Mouse (Mus musculus): ENCODE results near the gene Gjb4.
A peak's percentile ranks its signal among the peaks of the same experiment; 100 is the strongest.

Gjb4 gene

DNA sequence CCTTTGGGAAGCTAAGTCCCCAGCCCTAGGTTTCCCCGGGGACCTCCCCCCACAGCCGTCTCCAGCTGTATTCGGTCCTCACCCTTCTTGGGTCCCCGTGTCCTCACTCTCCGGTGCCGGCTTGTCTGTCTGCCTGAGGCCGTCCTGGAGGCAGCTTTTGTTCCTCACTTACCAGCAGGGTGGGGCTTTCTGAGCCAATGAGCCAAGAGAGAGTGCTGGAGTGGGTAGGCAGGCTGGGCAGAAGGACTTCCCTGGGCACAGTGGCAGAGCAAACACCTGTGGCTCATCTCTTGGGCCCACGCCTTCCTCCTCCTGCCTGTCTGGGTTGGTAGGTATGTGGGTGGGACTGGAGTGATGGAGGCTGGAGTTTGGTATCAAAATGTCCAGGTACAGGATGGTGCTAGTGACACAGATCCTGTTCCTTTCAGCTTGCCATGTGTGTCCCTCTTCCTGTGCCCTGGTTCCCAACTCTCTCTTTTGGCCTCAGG, at the start of gene Gjb4:
Gene Gjb4, minus strand, starts transcription at position 131 of the 488 bp plus-strand sequence.
- no peak for DNase-seq (ENCODE audit: extremely low spot score, low spot score)

DNA sequence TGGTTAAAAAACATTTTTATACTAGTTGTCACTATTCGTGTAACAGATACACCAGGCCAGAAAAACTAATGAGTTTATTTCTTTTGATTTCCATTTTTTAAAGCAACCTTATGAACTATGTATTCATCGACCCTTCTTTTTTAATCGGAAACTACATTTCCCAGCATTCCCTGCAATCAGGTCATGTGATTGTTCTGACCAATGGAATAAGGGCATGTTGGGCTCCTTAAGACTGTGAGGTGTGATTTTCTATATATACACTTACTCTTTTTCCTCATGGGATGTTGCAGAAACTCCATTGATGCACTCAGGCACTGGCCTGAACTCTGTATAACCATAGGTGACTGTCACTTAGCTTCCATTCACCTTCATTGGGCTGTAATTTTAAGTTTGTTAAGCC, 48.7 kb upstream of the Gjb4 start:
- no peak for DNase-seq (ENCODE audit: extremely low spot score, low spot score)

DNA sequence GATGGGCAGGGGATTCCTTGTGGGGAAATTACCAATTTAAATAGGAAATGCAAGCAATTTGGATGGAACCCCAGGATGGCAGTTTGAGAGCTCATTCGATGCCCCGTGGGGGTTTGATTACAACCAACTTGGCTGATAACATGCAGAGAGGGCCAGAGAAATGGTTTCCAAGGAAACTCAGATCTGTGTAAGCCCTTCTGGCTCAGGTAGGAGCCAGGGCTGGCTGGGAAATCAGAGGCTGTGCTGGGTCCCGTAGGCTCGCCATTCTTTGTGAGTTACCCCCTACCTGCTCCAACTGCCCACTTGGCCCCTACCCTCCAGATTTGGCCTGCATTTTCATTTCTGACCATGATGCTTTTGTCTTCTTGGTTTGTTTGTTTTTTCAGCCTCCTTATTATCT, 48.3 kb upstream of the Gjb4 start:
- no peak for DNase-seq (ENCODE audit: extremely low spot score, low spot score)

DNA sequence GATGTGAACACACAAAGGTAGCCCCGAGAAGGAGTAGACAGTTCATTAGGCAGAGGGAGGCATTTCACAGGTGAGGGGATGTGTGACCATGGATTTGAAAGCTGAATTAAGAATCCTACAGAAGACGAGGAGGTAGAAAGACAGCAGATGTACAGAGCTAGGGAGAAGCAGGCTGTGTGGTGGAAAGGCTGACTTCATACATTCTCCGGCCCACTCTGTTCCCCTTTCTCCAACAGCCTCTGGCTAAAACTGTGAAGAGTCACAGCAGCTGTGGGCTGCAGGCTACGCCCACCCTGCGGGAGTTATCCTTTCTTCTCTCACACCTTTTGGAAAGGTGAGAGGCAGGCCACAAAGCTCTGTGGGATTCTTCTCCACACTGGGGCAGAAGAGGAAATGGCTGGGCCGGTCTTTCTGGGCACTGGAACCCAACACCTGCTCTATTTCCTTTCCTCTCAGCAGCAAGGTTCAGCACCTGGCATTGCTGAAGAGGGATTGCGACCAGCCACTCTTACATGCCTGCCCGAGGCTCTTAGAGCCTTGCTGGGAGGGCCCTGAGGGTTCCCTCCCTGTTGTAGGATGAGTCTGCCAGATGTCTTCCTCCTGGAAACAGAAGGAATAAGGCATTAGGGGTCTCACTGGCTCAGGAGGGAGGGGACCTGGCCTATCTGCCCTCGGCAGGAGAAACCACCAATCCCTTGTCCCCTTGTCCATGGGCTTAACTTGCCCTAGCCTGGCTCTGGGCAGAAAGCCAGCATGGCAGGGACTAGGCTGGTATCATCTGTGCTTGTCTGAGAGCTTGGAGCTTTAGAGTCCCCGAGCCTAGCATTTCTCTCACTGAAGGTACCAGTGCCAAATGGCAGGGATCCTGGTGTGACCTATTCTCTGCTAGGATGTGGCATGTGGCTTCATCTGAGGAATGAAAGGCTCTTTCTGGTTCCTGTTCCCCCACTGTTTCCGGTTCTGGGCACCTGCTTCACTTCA, 46.6 kb upstream of the Gjb4 start:
- no peak for DNase-seq (ENCODE audit: extremely low spot score, low spot score)

DNA sequence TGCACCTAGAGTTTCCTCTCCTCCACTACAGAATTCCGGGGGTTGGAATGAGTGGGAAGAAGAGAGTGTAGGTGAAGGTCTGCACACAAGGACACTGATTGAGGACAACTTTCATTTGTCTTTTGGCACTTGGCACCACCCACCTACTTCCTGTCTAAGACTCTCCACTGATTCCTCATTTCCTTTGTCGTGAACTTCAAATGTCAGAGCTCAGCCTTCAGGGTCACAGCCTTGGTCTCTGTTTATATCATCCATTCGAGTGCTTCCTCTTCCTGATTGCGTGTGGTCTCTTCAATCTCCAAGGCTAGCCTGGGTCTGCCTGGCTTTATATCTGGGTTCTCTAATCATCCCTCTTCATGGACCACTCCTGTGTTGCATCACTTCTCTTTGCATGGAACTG, 41.7 kb upstream of the Gjb4 start:
- no peak for DNase-seq (ENCODE audit: extremely low spot score, low spot score)

DNA sequence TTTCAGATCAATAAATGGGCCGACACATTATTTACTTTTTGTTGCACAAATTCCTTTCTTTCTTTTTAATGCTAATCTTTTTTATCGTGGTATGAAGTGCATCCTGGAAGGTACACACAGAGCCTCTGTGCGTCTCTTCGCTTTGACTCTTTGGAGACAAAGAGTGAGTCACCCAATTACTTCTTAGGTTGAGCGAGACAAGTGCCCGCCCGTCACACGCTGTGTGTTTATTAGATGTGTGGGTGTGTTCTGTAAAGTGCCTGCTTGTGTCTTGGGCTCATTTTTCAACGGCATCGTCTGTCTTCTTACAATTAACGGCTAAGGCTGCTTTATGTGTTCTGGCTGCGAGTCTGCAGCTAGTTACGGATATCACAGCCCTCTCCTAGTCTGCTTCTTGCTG, 35.8 kb upstream of the Gjb4 start:
- no peak for DNase-seq (ENCODE audit: extremely low spot score, low spot score)

DNA sequence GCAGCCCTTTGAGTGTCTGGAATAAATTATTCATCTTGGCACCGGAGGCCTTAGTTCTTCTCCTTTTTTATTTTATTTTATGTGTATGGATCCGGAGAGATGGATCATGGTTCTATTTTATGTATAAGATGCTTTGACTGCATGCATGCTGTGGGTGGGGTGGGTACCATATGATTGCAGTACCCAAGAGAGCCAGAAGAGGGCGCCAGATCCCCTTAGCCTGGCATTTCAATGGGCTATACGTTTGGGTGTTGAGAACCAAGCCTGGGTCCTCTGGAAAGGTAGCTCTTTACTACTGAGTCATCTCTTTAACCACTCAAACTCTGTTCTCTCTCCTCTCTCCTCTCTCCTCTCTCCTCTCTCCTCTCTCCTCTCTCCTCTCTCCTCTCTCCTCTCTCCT, 23.5 kb upstream of the Gjb4 start:
- DNase-seq (ENCODE audit: extremely low spot score, low spot score): no peak

DNA sequence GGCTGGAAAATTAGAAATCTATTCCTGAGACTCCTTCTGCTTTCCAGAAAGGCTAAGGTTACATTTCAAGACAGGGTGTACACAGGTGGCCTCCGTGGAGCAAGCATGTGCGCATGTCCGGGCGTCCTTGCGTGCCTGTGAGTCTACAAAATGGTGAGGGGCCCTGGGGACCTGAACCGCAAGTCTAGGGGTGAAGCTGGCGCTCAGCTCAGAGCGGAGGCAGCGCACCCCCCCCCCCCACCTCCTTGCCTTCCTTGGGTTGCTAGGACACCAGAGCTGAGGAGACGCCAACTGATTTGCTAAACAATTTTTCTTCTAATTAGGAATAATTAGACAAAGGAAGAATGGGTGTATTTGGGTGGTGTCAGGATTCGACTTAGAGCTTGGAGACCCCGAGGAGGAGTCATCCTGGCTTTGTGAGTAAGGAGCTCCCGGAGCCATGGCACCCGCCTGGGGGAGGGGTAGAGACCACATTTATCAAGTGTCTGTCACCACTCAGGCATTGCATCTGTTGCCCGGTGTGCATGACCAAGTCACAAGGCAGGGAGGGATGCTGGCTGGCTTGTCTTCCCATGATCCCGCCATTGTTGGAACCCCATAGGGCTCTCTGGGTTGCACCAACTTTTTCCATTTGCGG, 21.8 kb upstream of the Gjb4 start:
- no peak for DNase-seq (ENCODE audit: extremely low spot score, low spot score)

DNA sequence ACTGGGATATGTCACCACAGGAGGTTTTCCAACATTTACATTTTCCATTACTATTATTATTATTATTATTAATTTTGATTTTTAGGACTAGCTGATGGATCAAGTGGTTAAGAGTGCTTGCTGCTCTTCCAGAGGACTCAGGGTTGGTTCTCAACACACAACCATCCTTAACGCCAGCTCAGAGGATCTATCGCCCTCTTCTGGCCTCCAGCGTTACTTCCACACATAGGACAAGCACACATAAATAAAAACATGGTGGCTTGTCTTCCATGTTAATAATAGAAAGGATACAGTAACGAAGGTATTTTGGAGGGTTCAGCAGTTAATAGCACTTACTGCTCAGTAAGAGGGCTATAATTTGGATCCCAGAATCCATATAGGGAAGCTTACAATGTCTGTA, 20.8 kb upstream of the Gjb4 start:
- no peak for DNase-seq (ENCODE audit: extremely low spot score, low spot score)

DNA sequence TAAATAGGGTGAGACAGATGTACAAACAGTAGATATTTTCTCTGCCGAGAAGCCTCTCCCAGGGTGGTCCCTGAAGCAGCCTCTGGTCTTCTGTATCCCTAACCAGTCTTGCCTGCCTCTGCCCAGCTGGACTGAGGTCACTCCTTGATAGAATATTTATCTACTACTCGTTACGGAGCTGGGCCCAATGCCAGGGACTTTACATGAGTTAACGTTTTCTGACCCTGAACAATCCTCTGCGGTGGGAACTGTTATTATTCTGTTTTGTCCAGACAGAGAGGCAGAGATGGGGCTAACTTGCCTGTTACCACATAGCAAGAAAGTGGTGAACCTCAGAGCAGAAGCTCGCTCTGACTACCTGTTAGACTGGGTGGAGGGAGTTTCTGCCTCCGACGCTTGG, 19.6 kb upstream of the Gjb4 start:
- DNase-seq (ENCODE audit: extremely low spot score, low spot score): no peak

DNA sequence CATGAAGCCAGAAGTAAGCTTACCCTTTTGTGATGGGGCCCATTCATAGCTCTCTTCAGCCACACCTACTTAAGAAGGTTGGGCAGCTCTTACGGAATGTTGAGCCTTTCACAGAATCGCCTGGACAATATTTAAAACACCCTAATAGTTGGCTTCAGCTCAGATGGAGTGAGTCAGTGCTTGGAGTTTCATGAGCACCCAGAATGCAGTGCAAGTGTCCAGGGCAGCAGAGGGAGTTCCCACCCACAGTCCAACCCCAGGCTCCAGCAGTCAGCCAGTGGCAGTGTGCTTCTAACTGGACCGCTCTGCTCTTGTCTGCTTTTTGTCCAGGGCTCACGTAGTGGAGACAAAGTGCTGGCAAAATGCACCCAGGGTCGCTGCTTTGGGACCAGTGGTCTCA, 17.7 kb upstream of the Gjb4 start:
- DNase-seq (ENCODE audit: extremely low spot score, low spot score): no peak

DNA sequence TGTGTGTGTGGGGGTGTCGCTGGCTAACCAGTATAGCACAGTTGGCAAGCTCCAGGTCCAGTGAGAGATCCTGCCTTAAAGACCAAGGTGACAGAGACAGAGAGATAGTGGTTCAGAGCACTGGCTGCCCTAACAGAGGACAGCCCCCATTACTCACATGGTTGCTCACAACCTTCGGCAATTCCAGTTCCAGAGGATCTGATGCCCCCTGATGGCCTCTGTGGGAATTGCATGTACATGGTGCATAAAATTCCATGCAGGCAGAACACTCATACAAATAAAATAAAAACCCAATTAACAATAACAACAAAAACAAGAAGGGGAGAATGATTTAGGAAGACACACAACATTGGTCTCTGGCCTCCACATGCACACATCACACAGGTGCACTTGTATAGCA, 16.6 kb upstream of the Gjb4 start:
- no peak for DNase-seq (ENCODE audit: extremely low spot score, low spot score)

DNA sequence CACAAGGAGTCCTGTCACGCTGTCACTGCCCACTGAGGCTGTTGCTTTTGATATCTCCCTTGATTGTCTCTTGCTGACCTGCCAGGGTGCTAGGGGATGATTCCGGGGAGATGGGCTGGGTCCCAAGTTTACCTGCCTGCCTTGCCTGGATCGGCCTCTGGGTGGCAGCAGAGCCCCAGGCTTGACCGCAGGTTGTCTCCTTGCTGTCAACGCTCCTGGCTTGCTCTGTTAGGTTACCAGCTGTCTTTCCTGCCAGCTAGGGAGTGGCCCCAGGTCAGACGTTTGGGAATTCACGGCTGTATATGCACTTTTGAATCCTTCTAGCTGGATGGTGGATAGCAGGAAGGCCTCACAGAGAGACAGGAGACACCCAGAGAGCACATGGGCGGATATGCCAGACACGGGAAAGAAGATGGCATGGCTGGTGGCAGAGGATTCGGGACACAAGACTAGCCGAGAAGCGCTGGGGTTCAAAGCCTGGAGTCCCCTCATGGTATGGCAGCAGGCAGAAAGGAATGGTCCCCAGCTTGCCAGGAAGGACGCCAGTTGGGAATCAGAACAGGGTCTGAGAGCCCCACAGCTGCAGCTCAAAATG, 14.6 kb upstream of the Gjb4 start:
- DNase-seq (ENCODE audit: extremely low spot score, low spot score): peak; percentile 82

DNA sequence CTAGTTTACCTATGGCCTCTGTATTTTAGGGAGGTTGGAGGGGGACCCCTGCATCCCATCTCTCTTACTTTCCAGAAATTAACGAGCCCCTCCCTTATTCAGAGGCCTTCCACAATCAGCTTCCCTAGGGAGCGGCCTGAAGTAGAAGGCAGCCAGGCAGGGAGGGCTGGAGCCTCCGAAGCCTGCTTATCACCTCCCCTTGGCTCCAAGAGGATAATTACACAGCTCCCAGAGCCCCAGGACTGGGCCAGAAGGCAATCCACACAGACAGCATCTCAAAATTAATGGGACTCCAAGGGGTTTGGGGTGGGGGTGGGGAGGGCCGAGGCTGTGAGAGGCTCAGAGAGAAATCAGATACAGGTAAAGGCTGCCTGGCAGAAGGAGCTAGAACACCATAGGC, 12.0 kb upstream of the Gjb4 start:
- no peak for DNase-seq (ENCODE audit: extremely low spot score, low spot score)

DNA sequence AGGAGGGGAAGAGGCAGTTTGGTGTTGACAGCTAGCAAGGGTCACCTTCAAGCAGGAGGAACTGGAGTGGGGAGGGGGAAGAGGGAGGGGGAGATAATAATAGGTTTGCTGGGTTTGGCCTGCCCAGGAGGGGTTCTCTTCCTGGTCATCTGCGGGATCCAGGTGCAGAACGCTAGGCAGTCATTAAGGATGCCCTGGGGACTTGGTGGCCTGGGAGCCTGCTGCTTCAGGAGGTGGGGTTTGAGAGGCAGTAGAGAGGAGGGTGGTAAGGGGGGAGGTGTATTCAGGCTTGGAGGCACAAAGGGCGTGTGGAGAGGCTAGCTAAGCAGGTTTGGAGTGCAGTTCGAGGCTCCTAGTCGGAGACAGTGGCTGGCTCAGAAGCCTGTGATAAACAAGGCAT, 11.6 kb upstream of the Gjb4 start:
- DNase-seq (ENCODE audit: extremely low spot score, low spot score): no peak

DNA sequence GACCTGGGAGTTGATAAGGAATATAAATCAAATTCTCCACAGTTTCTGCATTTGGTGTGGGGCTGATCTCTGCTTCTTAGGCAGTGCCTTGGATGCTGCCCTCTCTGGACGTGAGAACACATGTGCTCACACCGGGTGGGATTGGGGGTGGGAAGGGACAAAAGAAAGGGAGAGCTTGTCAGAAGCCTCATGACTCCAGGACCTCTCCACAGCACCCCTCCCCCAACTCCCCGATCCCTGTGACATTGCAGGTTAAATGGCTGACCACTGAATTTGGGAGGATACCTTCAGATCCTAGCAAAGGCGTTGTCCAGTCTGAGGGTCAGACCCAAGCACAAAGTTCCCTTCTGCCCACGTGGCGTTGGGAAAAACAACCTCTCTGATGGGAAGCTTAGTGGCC, 10.6 kb upstream of the Gjb4 start:
- DNase-seq (ENCODE audit: extremely low spot score, low spot score): no peak

DNA sequence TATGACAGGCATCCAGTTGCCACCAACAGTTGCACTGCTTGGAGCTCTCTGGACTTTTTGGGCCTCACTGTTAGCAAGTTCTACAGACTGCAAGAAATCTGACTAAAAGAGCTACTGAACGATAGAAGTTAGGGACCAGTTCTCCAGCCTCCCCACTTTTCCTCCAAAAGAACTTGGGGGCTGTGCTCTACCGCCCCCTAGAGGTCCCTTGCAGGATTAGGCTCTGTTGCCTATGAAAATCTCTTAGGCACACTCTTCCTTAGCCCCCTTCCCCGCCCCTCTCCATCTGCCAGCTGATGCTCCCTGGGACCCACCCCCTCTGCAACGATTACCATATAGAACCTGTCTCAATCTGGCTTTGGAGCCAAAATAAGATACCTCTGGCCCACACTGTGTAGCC, 9.4 kb upstream of the Gjb4 start:
- DNase-seq (ENCODE audit: extremely low spot score, low spot score): no peak

DNA sequence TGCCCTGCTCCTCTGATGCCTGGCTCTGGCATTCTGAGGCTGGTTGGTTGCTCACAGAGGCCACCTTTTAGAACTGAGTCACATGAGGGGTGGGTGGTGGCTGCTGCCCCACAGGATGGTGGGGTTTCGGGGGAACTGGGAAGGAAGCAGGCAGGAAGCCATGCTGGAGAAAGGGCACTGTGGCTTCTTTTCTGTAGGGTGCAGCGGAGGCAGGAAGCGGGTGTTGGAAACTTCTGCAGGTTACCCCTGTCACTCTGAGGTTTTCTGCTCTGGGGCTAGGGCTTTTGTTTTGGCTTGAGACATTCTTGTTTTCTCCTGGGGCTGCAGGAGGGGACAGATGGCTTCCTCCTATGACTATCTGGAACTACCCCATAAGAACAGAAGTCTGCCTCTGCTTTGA, 8.6 kb upstream of the Gjb4 start:
- DNase-seq (ENCODE audit: extremely low spot score, low spot score): no peak

DNA sequence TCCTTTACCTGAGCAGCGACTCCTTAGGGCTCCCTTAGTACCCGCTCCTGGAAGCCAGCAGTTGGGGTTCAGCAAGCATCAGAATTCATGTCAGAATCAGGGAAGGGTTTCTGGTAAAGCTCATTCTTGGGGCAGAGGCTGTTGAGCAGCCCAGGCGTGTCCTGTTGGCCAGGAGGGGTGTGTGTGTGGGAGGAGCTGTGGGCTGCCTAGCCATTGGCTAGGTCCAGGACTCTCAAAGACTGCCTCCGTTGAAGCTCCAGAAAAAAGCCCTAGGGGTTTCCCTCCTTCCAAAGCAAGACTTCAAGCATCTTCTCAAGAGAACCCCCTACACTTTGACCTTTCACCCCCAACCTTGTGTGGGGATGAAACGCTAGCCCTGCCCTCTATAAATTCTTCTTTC, 4.1 kb upstream of the Gjb4 start, which contains the start of gene Gjb5:
Gene Gjb5, minus strand, starts transcription at position 164 of the 400 bp plus-strand sequence.
- no peak for DNase-seq (ENCODE audit: extremely low spot score, low spot score)

DNA sequence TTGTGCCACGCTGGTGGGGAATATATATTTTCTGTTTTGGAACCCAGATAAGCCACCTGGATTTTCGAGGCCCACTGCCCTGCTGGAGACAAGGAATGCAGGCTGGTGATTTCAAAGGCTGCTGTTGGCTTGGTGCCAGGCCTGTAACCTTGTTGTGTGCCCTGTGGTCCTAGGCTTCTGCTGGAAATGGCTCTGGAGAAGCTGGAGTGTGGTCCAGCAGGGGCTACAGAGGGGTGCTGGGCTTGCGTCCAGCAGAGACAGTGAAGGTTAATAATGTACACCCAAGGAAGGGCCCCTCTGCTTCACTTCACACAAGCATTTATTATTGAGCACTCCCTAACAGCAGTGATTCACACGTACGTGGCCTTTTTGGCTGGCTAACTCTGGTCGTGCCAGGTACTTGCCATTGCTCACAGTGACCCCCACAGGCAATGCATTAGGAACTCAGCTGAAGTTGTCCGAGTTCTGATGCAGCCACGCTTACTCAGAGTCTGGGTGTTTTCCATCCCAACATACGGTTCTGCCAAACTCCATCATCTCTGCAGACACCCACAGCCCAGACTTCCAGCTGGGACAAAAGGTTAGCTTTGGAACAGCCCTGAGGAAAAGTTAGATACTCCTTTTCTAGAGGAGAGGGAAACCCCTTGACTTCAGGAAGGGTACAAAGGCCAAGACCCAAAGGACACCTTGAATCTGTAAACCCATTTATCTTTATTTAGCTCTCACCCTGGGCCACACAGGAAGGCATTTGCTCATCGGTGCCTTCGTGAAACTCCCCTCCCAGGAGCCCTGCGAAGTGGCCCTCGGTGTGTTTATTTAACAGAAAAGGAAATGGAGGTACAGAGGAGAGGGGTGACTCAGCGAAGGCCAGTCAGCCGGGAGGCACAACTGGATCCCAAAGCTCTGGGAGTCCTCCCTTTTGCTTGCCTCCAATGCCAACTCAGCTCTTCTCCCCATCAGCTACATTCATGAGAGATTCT, 915 bp upstream of the Gjb4 start:
- no peak for DNase-seq (ENCODE audit: extremely low spot score, low spot score)

DNA sequence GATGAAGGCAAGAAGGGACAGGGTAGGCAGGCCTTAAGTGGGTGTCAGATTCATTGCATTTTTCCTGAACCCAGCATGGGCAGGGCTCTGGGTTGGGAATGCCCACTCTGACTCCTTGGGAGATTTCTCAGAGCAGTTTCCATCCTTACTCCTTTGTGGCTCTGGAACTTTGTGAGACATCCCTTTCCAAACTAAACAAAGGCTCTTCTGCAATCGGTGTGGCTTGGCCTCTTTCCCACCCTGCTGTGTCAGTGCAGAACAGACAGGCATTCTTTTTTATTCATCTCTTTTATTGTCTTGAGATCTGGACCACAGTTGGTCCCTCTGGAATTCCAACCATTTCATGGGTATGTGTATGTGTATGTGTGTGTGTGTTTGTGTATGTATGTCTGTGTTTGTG, 1.3 kb downstream of the Gjb4 start:
- no peak for DNase-seq (ENCODE audit: extremely low spot score, low spot score)
